Mouse (Mus musculus) large intestine, adult 2 months (tissue): Measurements from ENCODE around the gene Ankk1. TPM values are rescaled to one million over a fixed set of nuclear protein-coding genes. Genes with fewer than 3 reads are reported as not detected.

ENCODE experiments used
- DNase-seq: peaks from one replicate; pipeline ENCODE4 v3.0.0-alpha.2; 2012; ENCODE audit warnings: low read depth, low spot score
- WGBS: fragments of 180-500 bp; shearing (Covaris S2); methylation state at CpG from one replicate; pipeline ENCODE4 v1.1.7; 2018; 5-methylcytosine and 5-hydroxymethylcytosine counted together
- polyA plus RNA-seq: library from polyadenylated mRNA; depleted of rRNA; stranded (reverse); fragments of >200 nt; gene quantifications from 2 replicates; pipeline ENCODE4 v1.2.3, GENCODE M21; 2012; rRNA removed

The Ankk1 gene
- not detected in 2 replicates for polyA plus RNA-seq

GRCm38 (mm10) chr9:49426921-49427320 is at the start of gene Ankk1:
Ankk1 (minus strand) TSS chr9:49427021.
- WGBS = 67% methylated on average over 7 of the region's 7 CpGs
- no peak for DNase-seq

- WGBS = 69% methylated on average over 11 of the region's 11 CpGs
- DNase-seq = no peak
Measured at GRCm38 (mm10) chr9:49472126-49472525, 45.3 kb upstream of the Ankk1 start.

GRCm38 (mm10) chr9:49470946-49471345 is 44.1 kb upstream of the Ankk1 start:
- DNase-seq = no peak
- WGBS = 79% methylated on average over 6 of the region's 6 CpGs

- 92% methylated on average over 19 of the region's 19 CpGs for WGBS
- DNase-seq = no peak
Measured at GRCm38 (mm10) chr9:49470006-49470405, 43.2 kb upstream of the Ankk1 start.

GRCm38 (mm10) chr9:49456136-49456535 is 29.3 kb upstream of the Ankk1 start:
- DNase-seq = no peak
- WGBS = 88% methylated on average over 3 of the region's 3 CpGs

- WGBS = 95% methylated on average over 1 of the region's 1 CpGs
- no peak for DNase-seq
Measured at GRCm38 (mm10) chr9:49452396-49452795, 25.6 kb upstream of the Ankk1 start.

- 57% methylated on average over 3 of the region's 3 CpGs for WGBS
- no peak for DNase-seq
Measured at GRCm38 (mm10) chr9:49450491-49450890, 23.7 kb upstream of the Ankk1 start.

- WGBS = 71% methylated on average over 3 of the region's 3 CpGs
Measured at GRCm38 (mm10) chr9:49442621-49443020, 15.8 kb upstream of the Ankk1 start.

GRCm38 (mm10) chr9:49427478-49427877 is 657 bp upstream of the Ankk1 start:
- WGBS = 55% methylated on average over 5 of the region's 5 CpGs
- DNase-seq = no peak

More at GRCm38 (mm10) chr9:49442621-49443020, 15.8 kb upstream of the Ankk1 start:
- DNase-seq = no peak

GRCm38 (mm10) chr9:49425585-49425984 is 1.2 kb downstream of the Ankk1 start:
- WGBS = 28% methylated on average over 1 of the region's 1 CpGs

GRCm38 (mm10) chr9:49423866-49424265 is 3.0 kb downstream of the Ankk1 start:
- WGBS = 92% methylated on average over 5 of the region's 5 CpGs
- DNase-seq = no peak

More at GRCm38 (mm10) chr9:49425585-49425984, 1.2 kb downstream of the Ankk1 start:
- DNase-seq = no peak

- 65% methylated on average over 5 of the region's 5 CpGs for WGBS
- no peak for DNase-seq
Measured at GRCm38 (mm10) chr9:49410621-49411020, 16.2 kb downstream of the Ankk1 start.

GRCm38 (mm10) chr9:49407028-49407427 is 19.8 kb downstream of the Ankk1 start:
- WGBS = 91% methylated on average over 5 of the region's 5 CpGs
- no peak for DNase-seq

- WGBS = 44% methylated on average over 2 of the region's 2 CpGs
- no peak for DNase-seq
Measured at GRCm38 (mm10) chr9:49403711-49404110, 23.1 kb downstream of the Ankk1 start.

- no peak for DNase-seq
Measured at GRCm38 (mm10) chr9:49396006-49396405, 30.8 kb downstream of the Ankk1 start.

- 44% methylated on average over 2 of the region's 2 CpGs for WGBS
- no peak for DNase-seq
Measured at GRCm38 (mm10) chr9:49392242-49392641, 34.6 kb downstream of the Ankk1 start.

GRCm38 (mm10) chr9:49386119-49386518 is 40.7 kb downstream of the Ankk1 start:
- no peak for DNase-seq
- 30% methylated on average over 11 of the region's 11 CpGs for WGBS

GRCm38 (mm10) chr9:49385301-49385700 is 41.5 kb downstream of the Ankk1 start:
- 15% methylated on average over 7 of the region's 7 CpGs for WGBS
- DNase-seq = no peak

- WGBS = 79% methylated on average over 6 of the region's 6 CpGs
- DNase-seq = no peak
Measured at GRCm38 (mm10) chr9:49384855-49385254, 42.0 kb downstream of the Ankk1 start.

- WGBS = 85% methylated on average over 3 of the region's 3 CpGs
- no peak for DNase-seq
Measured at GRCm38 (mm10) chr9:49384041-49384440, 42.8 kb downstream of the Ankk1 start.

GRCm38 (mm10) chr9:49379962-49380361 is 46.9 kb downstream of the Ankk1 start:
- DNase-seq = no peak
- WGBS = 79% methylated on average over 4 of the region's 4 CpGs

GRCm38 (mm10) chr9:49373946-49374345 is 52.9 kb downstream of the Ankk1 start:
- WGBS = 70% methylated on average over 2 of the region's 2 CpGs
- DNase-seq = no peak
